15 mouse cellular contexts compared by ENCODE assay signal in the genomic region with DNA sequence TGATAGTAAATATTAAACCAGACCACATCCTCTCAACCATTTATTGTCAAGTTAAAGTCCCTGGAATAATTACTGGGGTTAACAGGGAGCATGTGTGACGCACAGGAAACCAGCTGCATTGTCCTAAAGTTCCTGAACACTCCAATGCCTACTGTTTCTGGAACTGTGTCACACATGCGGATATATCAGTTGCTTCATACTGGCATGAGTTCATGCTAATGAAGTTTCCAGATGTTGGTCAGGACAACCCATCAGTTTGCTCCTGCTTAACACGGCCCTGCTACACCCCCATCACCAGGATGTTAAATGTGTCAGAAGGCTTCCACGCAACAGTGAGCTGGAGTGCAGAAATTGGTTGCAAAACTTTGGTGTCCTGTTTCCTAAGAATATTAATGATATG. TPM values are rescaled to one million over a fixed set of nuclear protein-coding genes. Genes with fewer than 3 reads are reported as not detected.
DNase-seq lines count a peak whose midpoint lies in the region; ATAC-seq and TF ChIP-seq lines count a peak whose summit lies in the region.
"Had no signal": no experiment of that assay in that cellular context is flagged by ENCODE, and none has a peak within 500 bp of the region (broad histone marks: within the 10 kb centered on the region; RNA-seq: fewer than 3 reads in every experiment).

No protein-coding gene starts in this region.

- ATAC-seq in midbrain, embryonic 11.5 days (ENCODE audit: low FRiP score): no peak
- ATAC-seq in midbrain, embryonic 15.5 days (replicated peaks): no peak
- peak; percentile 59; the same call in 1 of the 2 replicates for ATAC-seq in intestine, embryonic 16.5 days
- ATAC-seq in lung, embryonic 14.5 days (ENCODE audit: insufficient read depth): peak; percentile 94
- no peak for ATAC-seq in frontal cortex, adult (ENCODE audit: low TSS enrichment)
- ATAC-seq: inflammation-experienced regulatory T-cells, adult 6 months had no signal

- no peaks in the 10 kb centered on the region for H3K36me3 ChIP-seq in midbrain, embryonic 11.5 days (ENCODE audit: control insufficient read depth, insufficient read depth, low read length)
- no peaks in the 10 kb centered on the region for H3K36me3 ChIP-seq in midbrain, embryonic 15.5 days (replicated peaks)
- no peaks in the 10 kb centered on the region for H3K36me3 ChIP-seq in intestine, embryonic 16.5 days (ENCODE audit: control insufficient read depth, insufficient read depth, low read length)
- H3K36me3 ChIP-seq in lung, embryonic 14.5 days (ENCODE audit: insufficient read depth): no peaks in the 10 kb centered on the region
- H3K36me3 ChIP-seq: forebrain, embryonic 12.5 days; G1E had no signal

- no peak overlapping the region for H3K27ac ChIP-seq in midbrain, embryonic 11.5 days (ENCODE audit: low read depth, low read length)
- no peak overlapping the region for H3K27ac ChIP-seq in midbrain, embryonic 15.5 days
- H3K27ac ChIP-seq in intestine, embryonic 16.5 days (ENCODE audit: low read length): no peak overlapping the region
- peak overlapping the region; percentile 50; the same call in 1 of the 2 replicates for H3K27ac ChIP-seq in lung, embryonic 14.5 days (ENCODE audit: low read depth)
- H3K27ac ChIP-seq: forebrain, embryonic 12.5 days had no signal

- no peak for TF ChIP-seq CTCF in lung, embryonic 14.5 days (IDR thresholded peaks at IDR 0.05; ENCODE audit: low read depth)

- no peaks in the 10 kb centered on the region for H3K4me1 ChIP-seq in midbrain, embryonic 11.5 days (ENCODE audit: control insufficient read depth, insufficient read depth, low read length)
- no peaks in the 10 kb centered on the region for H3K4me1 ChIP-seq in midbrain, embryonic 15.5 days
- H3K4me1 ChIP-seq in intestine, embryonic 16.5 days (ENCODE audit: control insufficient read depth, insufficient read depth, low read length): no peaks in the 10 kb centered on the region
- no peaks in the 10 kb centered on the region for H3K4me1 ChIP-seq in lung, embryonic 14.5 days (ENCODE audit: insufficient read depth)
- H3K4me1 ChIP-seq: forebrain, embryonic 12.5 days had no signal

- H3K9me3 ChIP-seq in midbrain, embryonic 11.5 days (ENCODE audit: control insufficient read depth, low read length): no peaks in the 10 kb centered on the region
- no peaks in the 10 kb centered on the region for H3K9me3 ChIP-seq in midbrain, embryonic 15.5 days
- no peaks in the 10 kb centered on the region for H3K9me3 ChIP-seq in intestine, embryonic 16.5 days (ENCODE audit: control insufficient read depth, low read length)
- H3K9me3 ChIP-seq in lung, embryonic 14.5 days (ENCODE audit: low read depth, low read length): no peaks in the 10 kb centered on the region
- H3K9me3 ChIP-seq: forebrain, embryonic 12.5 days; G1E had no signal

- no peaks in the 10 kb centered on the region for H3K27me3 ChIP-seq in midbrain, embryonic 11.5 days (ENCODE audit: control insufficient read depth, insufficient read depth, low read length)
- H3K27me3 ChIP-seq in midbrain, embryonic 15.5 days (replicated peaks): no peaks in the 10 kb centered on the region
- H3K27me3 ChIP-seq in intestine, embryonic 16.5 days (replicated peaks; ENCODE audit: control insufficient read depth, insufficient read depth, low read length): no peaks in the 10 kb centered on the region
- no peaks in the 10 kb centered on the region for H3K27me3 ChIP-seq in lung, embryonic 14.5 days (ENCODE audit: insufficient read depth, low read length)
- H3K27me3 ChIP-seq: forebrain, embryonic 12.5 days had no signal

- WGBS in midbrain, embryonic 11.5 days: 81% methylated on average over 4 of the region's 4 CpGs
- 88% methylated on average over 4 of the region's 4 CpGs for WGBS in midbrain, embryonic 15.5 days
- 58% methylated on average over 4 of the region's 4 CpGs for WGBS in intestine, embryonic 16.5 days
- WGBS in lung, embryonic 14.5 days: 31% methylated on average over 4 of the region's 4 CpGs

- no peak overlapping the region for H3K9ac ChIP-seq in midbrain, embryonic 11.5 days (ENCODE audit: low read length)
- H3K9ac ChIP-seq in midbrain, embryonic 15.5 days: no peak overlapping the region
- H3K9ac ChIP-seq in intestine, embryonic 16.5 days (ENCODE audit: low read depth, low read length): no peak overlapping the region
- no peak overlapping the region for H3K9ac ChIP-seq in lung, embryonic 14.5 days
- H3K9ac ChIP-seq: forebrain, embryonic 12.5 days had no signal

- no peak overlapping the region for H3K4me3 ChIP-seq in midbrain, embryonic 11.5 days (ENCODE audit: low read depth, low read length)
- no peak overlapping the region for H3K4me3 ChIP-seq in midbrain, embryonic 15.5 days
- H3K4me3 ChIP-seq in intestine, embryonic 16.5 days (ENCODE audit: low read length): no peak overlapping the region
- no peak overlapping the region for H3K4me3 ChIP-seq in lung, embryonic 14.5 days (ENCODE audit: low read depth, low read length)
- H3K4me3 ChIP-seq: forebrain, embryonic 12.5 days; myocyte had no signal

- no peak overlapping the region for H3K4me2 ChIP-seq in midbrain, embryonic 11.5 days
- H3K4me2 ChIP-seq in midbrain, embryonic 15.5 days: no peak overlapping the region
- H3K4me2 ChIP-seq in intestine, embryonic 16.5 days (ENCODE audit: low read depth, low read length): no peak overlapping the region
- no peak overlapping the region for H3K4me2 ChIP-seq in lung, embryonic 14.5 days
- H3K4me2 ChIP-seq: forebrain, embryonic 12.5 days had no signal

- peak; percentile 62 for DNase-seq in midbrain, embryonic 11.5 days (ENCODE audit: low spot score, missing footprints)
- DNase-seq in lung, embryonic 14.5 days: peak; percentile 89
- DNase-seq in B cell, adult 2 months: no peak
- no peak for DNase-seq in thymus, postnatal 10 days (ENCODE audit: low spot score in 2 of 2)
- DNase-seq: adrenal gland, adult 2 months; cerebellum, postnatal 14 days; right cerebral cortex, adult 18-20 months had no signal

RNA-seq across cellular contexts. Expression of a gene that starts 33.6 kb away (rescaled TPM):
- 0.10 TPM in 1 of 2 replicates, not detected in the other for polyA plus RNA-seq in midbrain, embryonic 11.5 days (2014; fragmentation: Nextera tagmentation; extraction: Ambion mirVana)
- polyA plus RNA-seq in midbrain, embryonic 15.5 days (2015; fragmentation: Nextera tagmentation; extraction: Ambion mirVana): not detected in 2 replicates
- polyA plus RNA-seq in intestine, embryonic 16.5 days (2015; fragmentation: Nextera tagmentation; extraction: Ambion mirVana): not detected in 2 replicates
- polyA plus RNA-seq in lung, embryonic 14.5 days (2014; fragmentation: Nextera tagmentation; extraction: Ambion mirVana): not detected in 2 replicates
- polyA plus RNA-seq: adrenal gland, adult 2 months; forebrain, embryonic 12.5 days; G1E; inflammation-experienced regulatory T-cells, adult 6 months; myocyte; thymus, postnatal 0 days had no signal

Comparison
In these comparisons a context has a peak if more than half of its experiments do, and no peak if none do; other contexts are left out.
1. ATAC-seq: peak in intestine, embryonic 16.5 days (single experiment) and lung, embryonic 14.5 days (single experiment); none in midbrain, embryonic 11.5 days (single experiment), midbrain, embryonic 15.5 days (single experiment) and frontal cortex, adult (single experiment).
2. DNase-seq: peak in midbrain, embryonic 11.5 days (single experiment) and lung, embryonic 14.5 days (single experiment); none in B cell, adult 2 months (0 of 2) and thymus, postnatal 10 days (0 of 2).